Mouse (Mus musculus) liver, postnatal 0 days (tissue): ENCODE results near the gene Hoxb6.

Experiments used
- CTCF ChIP-seq: sonication (generic); IDR thresholded peaks from 2 replicates; pipeline ENCODE4 v1.5.1; 2016; ENCODE audit warnings: antibody characterized with exemption, low read depth
- EP300 ChIP-seq: IDR thresholded peaks from 2 replicates; pipeline ENCODE4 v1.6.1; 2016; ENCODE audit warnings: antibody characterized with exemption, low read depth, mild to moderate bottlenecking

- TF ChIP-seq CTCF (no peak), EP300 (no peak)
Observed at GRCm38 (mm10) chr11:96255996-96256445, 36.3 kb upstream of the Hoxb6 start.
